8 mouse cellular contexts compared by ENCODE assay signal in genomic region chr3:107630682-107631522, GRCm38 (mm10). TPM values are rescaled to one million over a fixed set of nuclear protein-coding genes. Genes with fewer than 3 reads are reported as not detected.
DNase-seq lines count a peak whose midpoint lies in the region; ATAC-seq and TF ChIP-seq lines count a peak whose summit lies in the region.

Gene Gm10961, plus strand, starts transcription at chr3:107631322.

- WGBS in embryonic facial prominence, embryonic 13.5 days = under 1% methylated on average over 48 of the region's 48 CpGs
- 1% methylated on average over 48 of the region's 48 CpGs for WGBS in heart, embryonic 16.5 days
- 2% methylated on average over 44 of the region's 48 CpGs for WGBS in liver, postnatal 0 days (ENCODE audit: insufficient replicate concordance)

- H3K27me3 ChIP-seq in embryonic facial prominence, embryonic 13.5 days = no peaks in the 10 kb centered on the region
- H3K27me3 ChIP-seq in heart, embryonic 16.5 days (ENCODE audit: control insufficient read depth, insufficient read depth, low read length) = no peaks in the 10 kb centered on the region
- no peaks in the 10 kb centered on the region for H3K27me3 ChIP-seq in liver, postnatal 0 days (ENCODE audit: insufficient read depth, low read length)

- no peak for TF ChIP-seq CTCF in liver, postnatal 0 days (IDR thresholded peaks at IDR 0.05; ENCODE audit: low read depth)

- ATAC-seq in embryonic facial prominence, embryonic 13.5 days (ENCODE audit: insufficient number of reproducible peaks, insufficient read depth, low FRiP score, low TSS enrichment, low read depth) = peak; percentile 45
- peak; percentile 66 for ATAC-seq in heart, embryonic 16.5 days (replicated peaks; ENCODE audit: extremely low read depth, insufficient read depth, low FRiP score)
- peak; percentile 71 for ATAC-seq in liver, postnatal 0 days

- peak; percentile 32 for DNase-seq in gastrocnemius, adult 18-20 months (ENCODE audit: low spot score)
- DNase-seq in gastrocnemius, postnatal 10 days = no peak
- DNase-seq in MN1 (ENCODE audit: low spot score) = peak; percentile 30
- peak; percentile 41 to 74 for DNase-seq in kidney, postnatal 4 days
- peak; percentile 22 for DNase-seq in liver, postnatal 0 days
- DNase-seq in right cerebral cortex, adult 18-20 months = peak; percentile 75

- H3K4me2 ChIP-seq in embryonic facial prominence, embryonic 13.5 days = peak within 1 kb of the TSS; percentile 87
- H3K4me2 ChIP-seq in heart, embryonic 16.5 days (ENCODE audit: low read depth, low read length) = peak within 1 kb of the TSS; percentile 64
- peak within 1 kb of the TSS; percentile 92 for H3K4me2 ChIP-seq in liver, postnatal 0 days (ENCODE audit: low read depth, low read length)

- no peak for TF ChIP-seq EP300 in liver, postnatal 0 days (IDR thresholded peaks at IDR 0.05; ENCODE audit: low read depth)

- H3K9me3 ChIP-seq in embryonic facial prominence, embryonic 13.5 days = no peaks in the 10 kb centered on the region
- H3K9me3 ChIP-seq in heart, embryonic 16.5 days (replicated peaks; ENCODE audit: control insufficient read depth, low read length) = no peaks in the 10 kb centered on the region
- H3K9me3 ChIP-seq in liver, postnatal 0 days (ENCODE audit: low read length) = no peaks in the 10 kb centered on the region

- H3K9ac ChIP-seq in embryonic facial prominence, embryonic 13.5 days = peak within 1 kb of the TSS; percentile 98
- H3K9ac ChIP-seq in heart, embryonic 16.5 days (ENCODE audit: low read length) = peak within 1 kb of the TSS; percentile 98
- peak within 1 kb of the TSS; percentile 100 for H3K9ac ChIP-seq in liver, postnatal 0 days (replicated peaks)

- peaks cover 29% of the 10 kb centered on the region for H3K36me3 ChIP-seq in embryonic facial prominence, embryonic 13.5 days
- peaks cover 18% of the 10 kb centered on the region for H3K36me3 ChIP-seq in heart, embryonic 16.5 days (ENCODE audit: control insufficient read depth, insufficient read depth)
- H3K36me3 ChIP-seq in liver, postnatal 0 days (replicated peaks; ENCODE audit: insufficient read depth, low read length) = peaks cover 23% of the 10 kb centered on the region

- peak within 1 kb of the TSS; percentile 99 for H3K4me3 ChIP-seq in embryonic facial prominence, embryonic 13.5 days
- H3K4me3 ChIP-seq in heart, embryonic 16.5 days (ENCODE audit: low read length) = peak within 1 kb of the TSS; percentile 93
- peak within 1 kb of the TSS; percentile 99 for H3K4me3 ChIP-seq in liver, postnatal 0 days (ENCODE audit: low read depth, low read length)

- H3K27ac ChIP-seq in embryonic facial prominence, embryonic 13.5 days = peak within 1 kb of the TSS; percentile 96
- peak within 1 kb of the TSS; percentile 96 for H3K27ac ChIP-seq in heart, embryonic 16.5 days (ENCODE audit: low read length)
- peak within 1 kb of the TSS; percentile 82 for H3K27ac ChIP-seq in liver, postnatal 0 days (ENCODE audit: low read depth)

- H3K4me1 ChIP-seq in embryonic facial prominence, embryonic 13.5 days = peaks cover 9% of the 10 kb centered on the region
- peaks cover 8% of the 10 kb centered on the region for H3K4me1 ChIP-seq in heart, embryonic 16.5 days (ENCODE audit: control insufficient read depth, insufficient read depth, low read length)
- H3K4me1 ChIP-seq in liver, postnatal 0 days (ENCODE audit: insufficient read depth) = peaks cover 14% of the 10 kb centered on the region

RNA-seq across cellular contexts. Expression of gene Gm10961, which starts in this region (rescaled TPM):
- total RNA-seq in gastrocnemius, adult 18-20 months (2021) = not detected
- total RNA-seq in gastrocnemius, postnatal 10 days (2021) = not detected
- polyA plus RNA-seq in embryonic facial prominence, embryonic 13.5 days (2015; fragmentation: Nextera tagmentation; extraction: Ambion mirVana) = not detected in 2 replicates
- not detected in 2 replicates for polyA plus RNA-seq in heart, embryonic 16.5 days (2015; fragmentation: Nextera tagmentation; extraction: Ambion mirVana)
- not detected in 2 replicates for polyA plus RNA-seq in liver, postnatal 0 days (2015; fragmentation: Nextera tagmentation; extraction: Ambion mirVana)

Comparison
In these comparisons a context has a peak if more than half of its experiments do, and no peak if none do; other contexts are left out.
1. Peak in DNase-seq in gastrocnemius, adult 18-20 months; RNA of the gene not detected or under 1 TPM.
2. Peak in ATAC-seq, H3K4me3 ChIP-seq, H3K27ac ChIP-seq, H3K9ac ChIP-seq and H3K4me2 ChIP-seq in embryonic facial prominence, embryonic 13.5 days; RNA of the gene not detected or under 1 TPM.
3. Peak in ATAC-seq, H3K4me3 ChIP-seq, H3K27ac ChIP-seq, H3K9ac ChIP-seq and H3K4me2 ChIP-seq in heart, embryonic 16.5 days; RNA of the gene not detected or under 1 TPM.
4. Peak in DNase-seq, ATAC-seq, H3K4me3 ChIP-seq, H3K27ac ChIP-seq, H3K9ac ChIP-seq and H3K4me2 ChIP-seq in liver, postnatal 0 days; RNA of the gene not detected or under 1 TPM.